Comparison of ENCODE assay signal across 24 mouse cellular contexts in the genomic region with DNA sequence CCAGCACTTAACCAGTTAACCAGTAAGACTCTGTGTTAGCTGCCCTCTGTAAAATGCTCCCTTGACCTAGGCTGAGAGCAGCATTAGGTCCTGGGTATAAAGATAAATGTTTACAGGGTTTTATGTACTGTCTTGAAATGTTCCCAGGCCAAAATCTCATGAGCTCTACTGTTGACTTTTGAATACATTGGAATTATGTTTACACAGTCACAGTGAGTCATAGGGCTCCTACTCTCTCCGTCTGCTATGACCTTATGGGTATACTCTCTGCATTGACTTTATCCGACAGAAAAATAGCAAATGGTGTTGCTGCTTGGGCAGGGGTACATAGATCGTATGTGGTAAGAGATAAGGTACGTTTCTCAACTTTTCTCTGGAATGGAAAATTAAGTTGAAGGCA.
"Had no signal": no experiment of that assay in that cellular context is flagged by ENCODE, and none has a peak within 500 bp of the region (broad histone marks: within the 10 kb centered on the region; RNA-seq: fewer than 3 reads in every experiment).

No protein-coding gene starts in this region.

- H3K36me3 ChIP-seq: heart, embryonic 10.5 days; heart, embryonic 12.5 days; hindbrain, embryonic 10.5 days; hindbrain, embryonic 12.5 days; limb, embryonic 13.5 days; limb, embryonic 15.5 days had no signal

- ATAC-seq: hindbrain, embryonic 16.5 days; inflammation-experienced regulatory T-cells, adult 6 months; intestine, postnatal 0 days had no signal

- H3K27ac ChIP-seq: heart, adult 2 months; heart, embryonic 10.5 days; hindbrain, embryonic 10.5 days; hindbrain, embryonic 12.5 days; hindbrain, embryonic 14.5 days; layer of hippocampus, adult 2 months; left cerebral cortex, adult 2 months; limb, embryonic 13.5 days; limb, embryonic 15.5 days had no signal

- DNase-seq: gastrocnemius, postnatal 14 days; gastrocnemius, postnatal 36 days; heart, adult 11 months; heart, adult 2 months; heart, postnatal 10 days; heart, postnatal 4 days; kidney, adult 18-20 months; kidney, adult 8-10 months; kidney, postnatal 10 days; kidney, postnatal 25 days; kidney, postnatal 4 days had no signal

- H3K4me2 ChIP-seq: heart, embryonic 12.5 days; hindbrain, embryonic 12.5 days; hindbrain, embryonic 14.5 days; limb, embryonic 13.5 days; limb, embryonic 15.5 days; liver, embryonic 11.5 days had no signal

- H3K4me1 ChIP-seq: heart, embryonic 10.5 days; heart, embryonic 12.5 days; hindbrain, embryonic 10.5 days; hindbrain, embryonic 12.5 days; limb, embryonic 13.5 days; limb, embryonic 15.5 days had no signal

- H3K9me3 ChIP-seq: heart, embryonic 10.5 days; heart, embryonic 12.5 days; hindbrain, embryonic 10.5 days; hindbrain, embryonic 12.5 days; limb, embryonic 13.5 days; limb, embryonic 15.5 days had no signal

- H3K27me3 ChIP-seq: heart, embryonic 12.5 days; hindbrain, embryonic 12.5 days; limb, embryonic 13.5 days; limb, embryonic 15.5 days had no signal

- H3K4me3 ChIP-seq: heart, adult 2 months; heart, embryonic 10.5 days; heart, embryonic 12.5 days; hindbrain, embryonic 10.5 days; hindbrain, embryonic 12.5 days; layer of hippocampus, adult 2 months; left cerebral cortex, adult 2 months; limb, embryonic 13.5 days; limb, embryonic 15.5 days had no signal

- H3K9ac ChIP-seq: heart, embryonic 12.5 days; hindbrain, embryonic 12.5 days; hindbrain, embryonic 14.5 days; limb, embryonic 13.5 days; limb, embryonic 15.5 days had no signal
